Mouse (Mus musculus) intestine, embryonic 16.5 days (tissue): Measurements from ENCODE around the gene Asxl2. TPM values are rescaled to one million over a fixed set of nuclear protein-coding genes. Genes with fewer than 3 reads are reported as not detected.

Experiments
- ATAC-seq: fragments of 200-750 bp; cut with Nextera tagmentation; 2 replicates; pipeline ENCODE4 v1.8.0; 2017; ENCODE audit warnings: moderate TSS enrichment, moderate library complexity
- H3K27ac ChIP-seq: fragments of 300-500 bp; sonication (generic); 2 replicates; pipeline ENCODE4 v1.5.1; 2014; ENCODE audit warnings: mild to moderate bottlenecking, low read length
- H3K27me3 ChIP-seq: fragments of 300-500 bp; sonication (generic); replicated peaks from 2 replicates; pipeline ENCODE4 v1.6.1; 2014; ENCODE audit warnings: low read length, control low read depth, mixed read lengths; ENCODE audit not compliant: control insufficient read depth, insufficient read depth
- H3K36me3 ChIP-seq: fragments of 300-500 bp; sonication (generic); 2 replicates; pipeline ENCODE4 v1.6.1; 2014; ENCODE audit warnings: low read length, control low read depth; ENCODE audit not compliant: control insufficient read depth, insufficient read depth
- H3K4me1 ChIP-seq: fragments of 300-500 bp; sonication (generic); 2 replicates; pipeline ENCODE4 v1.6.1; 2014; ENCODE audit warnings: low read length, control low read depth, mixed read lengths; ENCODE audit not compliant: control insufficient read depth, insufficient read depth
- H3K4me2 ChIP-seq: fragments of 300-500 bp; sonication (generic); 2 replicates; pipeline ENCODE4 v1.6.1; 2014; ENCODE audit warnings: low read depth, low read length, control low read depth
- H3K4me3 ChIP-seq: fragments of 300-500 bp; sonication (generic); 2 replicates; pipeline ENCODE4 v1.5.1; 2014; ENCODE audit warnings: mild to moderate bottlenecking, low read length
- H3K9ac ChIP-seq: fragments of 300-500 bp; sonication (generic); 2 replicates; pipeline ENCODE4 v1.6.1; 2014; ENCODE audit warnings: low read depth, low read length
- H3K9me3 ChIP-seq: fragments of 300-500 bp; sonication (generic); 2 replicates; pipeline ENCODE4 v1.6.1; 2016; ENCODE audit warnings: low read length, control low read depth; ENCODE audit not compliant: control insufficient read depth
- WGBS: fragments of 180-500 bp; shearing (Covaris S2); extraction: QIAGEN DNeasy Blood & Tissue Kit; methylation state at CpG from one replicate; pipeline ENCODE4 v1.1.7; 2014; 5-methylcytosine and 5-hydroxymethylcytosine counted together
- polyA plus RNA-seq: library from polyadenylated mRNA; unstranded; fragments of >200 nt; fragmentation: Nextera tagmentation; extraction: Ambion mirVana; gene quantifications from 2 replicates; pipeline ENCODE4 v1.2.1, GENCODE M21; 2015

Asxl2 gene
- polyA plus RNA-seq, 1 experiment from 2014 or later, result 14.4 TPM

- peak; percentile 53 for ATAC-seq
- Histone ChIP-seq H3K27ac (peak overlapping the region; percentile 90), H3K4me3 (peak overlapping the region; percentile 99), H3K9me3 (no peaks in the 10 kb centered on the region), H3K9ac (peak overlapping the region; percentile 60), H3K36me3 (no peaks in the 10 kb centered on the region), H3K4me1 (peaks cover 9% of the 10 kb centered on the region; the same call in 1 of the 2 replicates), H3K27me3 (no peaks in the 10 kb centered on the region), H3K4me2 (peak overlapping the region; percentile 70)
- WGBS, result 37% methylated on average over 15 of the region's 15 CpGs
These were observed 999 bp upstream of the Asxl2 start for GRCm38 (mm10) chr12:3425375-3426341.

GRCm38 (mm10) chr12:3427067-3427889 is 621 bp downstream of the Asxl2 start:
- ATAC-seq, result peak; percentile 55
- under 1% methylated on average over 63 of the region's 65 CpGs for WGBS
- Histone ChIP-seq H3K4me1 (peaks cover 9% of the 10 kb centered on the region; the same call in 1 of the 2 replicates), H3K4me2 (peak overlapping the region; percentile 46), H3K27ac (peak overlapping the region; percentile 99), H3K27me3 (no peaks in the 10 kb centered on the region), H3K36me3 (no peaks in the 10 kb centered on the region), H3K9ac (peak overlapping the region; percentile 90), H3K9me3 (no peaks in the 10 kb centered on the region), H3K4me3 (peak overlapping the region; percentile 99)

- Histone ChIP-seq H3K4me3 (peak overlapping the region; percentile 99), H3K4me1 (peaks cover 9% of the 10 kb centered on the region; the same call in 1 of the 2 replicates), H3K4me2 (peak overlapping the region; percentile 48), H3K9me3 (no peaks in the 10 kb centered on the region), H3K9ac (no peak overlapping the region; the same call in 1 of the 2 replicates), H3K36me3 (no peaks in the 10 kb centered on the region), H3K27me3 (no peaks in the 10 kb centered on the region), H3K27ac (no peak overlapping the region)
- no peak for ATAC-seq
- WGBS, result 65% methylated on average over 11 of the region's 11 CpGs
These were observed 1.5 kb downstream of the Asxl2 start for GRCm38 (mm10) chr12:3427891-3428775.

DNA sequence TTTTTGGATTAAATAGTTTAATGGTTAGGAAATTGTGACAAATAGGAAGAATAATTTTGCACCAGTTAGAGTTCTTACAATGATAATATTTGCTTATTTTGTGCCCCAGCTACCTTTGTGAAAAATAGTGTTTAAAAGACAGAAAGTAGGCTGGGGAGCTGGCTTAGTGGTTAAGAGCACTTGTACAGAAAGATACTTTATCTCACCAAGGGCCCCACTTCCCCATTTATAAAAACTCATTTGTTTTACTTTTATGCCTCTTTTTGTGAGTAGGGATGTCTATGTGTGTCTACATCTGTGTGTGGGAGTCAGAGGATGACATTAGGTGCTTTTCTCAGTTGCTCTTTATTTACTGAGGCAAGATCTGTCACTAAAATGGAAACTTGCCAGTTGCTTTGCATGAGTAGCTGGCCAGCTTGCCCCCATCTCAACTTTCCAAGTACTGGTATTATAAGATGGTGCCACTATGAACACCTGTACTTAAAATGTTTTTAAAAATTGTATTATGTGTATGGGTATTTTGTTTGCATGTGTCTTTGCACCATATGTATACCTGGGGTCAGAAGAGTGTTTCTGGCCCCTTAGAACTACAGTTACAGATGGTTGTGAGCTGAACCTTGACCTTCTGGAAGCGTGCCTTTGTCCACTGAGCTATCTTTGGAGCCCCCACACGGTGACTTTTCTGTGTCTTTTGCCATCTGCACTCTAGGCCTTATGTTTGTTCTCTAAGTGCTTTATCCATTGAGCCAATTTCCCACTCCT is 3.2 kb downstream of the Asxl2 start:
- Histone ChIP-seq H3K4me3 (no peak overlapping the region), H3K9ac (no peak overlapping the region), H3K9me3 (no peaks in the 10 kb centered on the region), H3K27me3 (no peaks in the 10 kb centered on the region), H3K36me3 (no peaks in the 10 kb centered on the region), H3K4me2 (no peak overlapping the region), H3K4me1 (peaks cover 9% of the 10 kb centered on the region; the same call in 1 of the 2 replicates), H3K27ac (no peak overlapping the region)
- ATAC-seq, result no peak
- WGBS, result 70% methylated on average over 2 of the region's 2 CpGs

GRCm38 (mm10) chr12:3430443-3430753 is 3.7 kb downstream of the Asxl2 start:
- Histone ChIP-seq H3K36me3 (no peaks in the 10 kb centered on the region), H3K4me1 (peaks cover 4% of the 10 kb centered on the region; the same call in 1 of the 2 replicates), H3K27ac (no peak overlapping the region), H3K27me3 (no peaks in the 10 kb centered on the region), H3K4me2 (no peak overlapping the region), H3K9ac (no peak overlapping the region), H3K9me3 (no peaks in the 10 kb centered on the region), H3K4me3 (no peak overlapping the region)
- no peak for ATAC-seq

DNA sequence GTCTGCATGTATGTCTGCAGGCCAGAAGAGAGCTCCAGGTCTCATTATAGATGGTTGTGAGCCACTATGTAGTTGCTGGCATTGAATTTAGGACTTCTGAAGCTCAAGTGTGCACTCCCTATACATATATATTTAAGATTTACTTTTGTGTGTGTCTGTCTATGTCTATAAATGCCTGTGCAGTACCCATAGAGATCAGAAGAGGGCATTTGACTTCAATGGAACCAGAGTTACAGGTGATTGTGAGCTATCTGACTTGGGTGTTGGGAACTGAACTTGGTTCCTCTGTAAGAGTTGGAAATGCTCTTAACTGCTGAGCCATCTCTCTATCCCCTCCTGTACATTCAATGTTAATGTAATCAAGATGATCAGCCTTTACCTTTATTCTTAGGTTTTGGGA is 4.3 kb downstream of the Asxl2 start:
- H3K4me1 ChIP-seq, result peaks cover 4% of the 10 kb centered on the region; the same call in 1 of the 2 replicates
- no peak for ATAC-seq
- no peak overlapping the region for H3K9ac ChIP-seq
- no peak overlapping the region for H3K27ac ChIP-seq
- H3K9me3 ChIP-seq, result no peaks in the 10 kb centered on the region
- H3K27me3 ChIP-seq, result no peaks in the 10 kb centered on the region
- no peak overlapping the region for H3K4me3 ChIP-seq
- H3K4me2 ChIP-seq, result no peak overlapping the region
- H3K36me3 ChIP-seq, result no peaks in the 10 kb centered on the region

DNA sequence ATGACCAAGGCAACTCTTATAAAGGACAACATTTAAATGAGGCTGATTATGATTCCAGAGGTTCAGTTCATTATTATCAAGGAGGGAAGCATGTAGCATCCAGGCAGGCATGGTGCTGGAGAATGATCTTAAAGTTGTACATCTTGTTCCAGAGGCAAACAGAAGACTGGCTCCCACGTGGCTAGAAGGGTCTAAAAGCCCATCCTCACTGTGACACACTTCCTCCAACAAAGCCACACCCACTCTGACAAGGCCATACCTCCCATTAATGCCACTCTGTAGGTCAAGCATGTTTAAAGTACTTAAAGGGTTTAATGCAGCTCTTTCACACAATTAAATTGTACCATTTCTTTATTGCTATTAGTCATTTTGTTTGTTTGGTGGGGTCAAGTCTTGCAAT is 7.1 kb downstream of the Asxl2 start:
- no peak overlapping the region for H3K9ac ChIP-seq
- ATAC-seq, result no peak
- H3K4me2 ChIP-seq, result no peak overlapping the region
- peaks cover 4% of the 10 kb centered on the region; the same call in 1 of the 2 replicates for H3K4me1 ChIP-seq
- H3K36me3 ChIP-seq, result no peaks in the 10 kb centered on the region
- H3K4me3 ChIP-seq, result no peak overlapping the region
- 68% methylated on average over 1 of the region's 1 CpGs for WGBS
- H3K27me3 ChIP-seq, result no peaks in the 10 kb centered on the region
- no peak overlapping the region for H3K27ac ChIP-seq
- H3K9me3 ChIP-seq, result no peaks in the 10 kb centered on the region

DNA sequence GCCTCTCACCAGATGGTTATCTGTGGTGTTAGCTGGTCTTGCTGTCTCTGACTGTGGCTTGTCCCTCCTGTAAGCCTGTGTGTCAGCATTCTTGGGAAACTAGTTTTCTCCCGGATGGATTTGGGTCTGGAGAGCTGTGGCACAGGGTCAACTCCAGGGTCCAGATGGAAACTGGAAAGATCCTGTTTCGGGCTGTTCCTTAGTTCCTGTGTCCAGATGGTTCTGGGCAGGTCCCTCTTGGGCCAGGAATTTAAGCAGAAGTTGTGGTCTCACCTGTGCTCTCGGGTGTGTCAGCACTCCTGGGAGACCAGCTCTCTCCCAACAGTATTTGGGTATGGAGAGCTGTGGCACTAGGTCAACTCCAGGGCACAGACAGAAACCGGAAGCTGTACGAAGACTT is 9.8 kb downstream of the Asxl2 start:
- Histone ChIP-seq H3K27ac (no peak overlapping the region), H3K4me1 (peaks cover 3% of the 10 kb centered on the region; the same call in 1 of the 2 replicates), H3K4me2 (no peak overlapping the region), H3K9me3 (no peaks in the 10 kb centered on the region), H3K9ac (no peak overlapping the region), H3K27me3 (no peaks in the 10 kb centered on the region), H3K4me3 (no peak overlapping the region), H3K36me3 (no peaks in the 10 kb centered on the region)
- no peak; the same call in 1 of the 2 replicates for ATAC-seq
- WGBS, result 86% methylated on average over 5 of the region's 5 CpGs
